Mouse (Mus musculus) erythroblast, embryonic 14.5 days (primary cell): Measurements from ENCODE around the gene Rbp1.

Source experiments
- GATA1 ChIP-seq: IDR thresholded peaks from 2 replicates; pipeline ENCODE4 v1.6.1; 2012; ENCODE audit warnings: low read length, inconsistent platforms, mixed read lengths
- TAL1 ChIP-seq: IDR thresholded peaks from 3 replicates; pipeline ENCODE4 v1.6.1; 2012; ENCODE audit warnings: low read length, inconsistent platforms, mixed read lengths

DNA sequence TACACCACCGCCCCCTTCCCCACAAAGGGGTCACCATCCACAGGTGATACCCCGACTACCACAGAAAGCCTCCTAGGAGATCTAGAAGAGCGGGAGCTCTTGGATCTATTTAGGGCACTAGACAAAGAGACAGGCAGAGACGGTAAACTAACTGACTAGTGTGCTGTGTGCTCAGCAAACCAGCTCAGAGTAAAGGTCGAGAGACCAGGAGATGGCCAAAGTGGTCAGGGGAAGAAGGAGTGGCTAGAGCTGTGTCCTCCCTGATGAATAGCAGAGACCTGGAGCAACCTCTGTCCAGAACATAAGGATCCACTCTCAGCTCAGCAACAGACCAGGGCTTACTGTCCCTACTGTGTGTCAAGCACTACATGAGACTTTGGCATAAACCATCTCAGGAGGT is at the start of gene Rbp1:
- TF ChIP-seq GATA1: no peak
- TF ChIP-seq TAL1: no peak
